Mouse (Mus musculus) stomach, embryonic 15.5 days (tissue): ENCODE measurements around the gene Exosc3. TPM values are rescaled to one million over a fixed set of nuclear protein-coding genes. Genes with fewer than 3 reads are reported as not detected.
A peak's percentile ranks its signal among the peaks of the same experiment; 100 is the strongest.

Experiments used
- ATAC-seq: fragments of 200-750 bp; cut with Nextera tagmentation; 2 replicates; pipeline ENCODE4 v1.8.0; 2017; ENCODE audit warnings: low read depth, moderate number of reproducible peaks, moderate TSS enrichment; ENCODE audit not compliant: insufficient read depth, low FRiP score
- H3K27ac ChIP-seq: fragments of 300-500 bp; sonication (generic); 2 replicates; pipeline ENCODE4 v1.5.1; 2015; ENCODE audit warnings: mild to moderate bottlenecking, inconsistent platforms
- H3K27me3 ChIP-seq: fragments of 300-500 bp; sonication (generic); replicated peaks from 2 replicates; pipeline ENCODE4 v1.6.1; 2015; ENCODE audit warnings: inconsistent platforms
- H3K36me3 ChIP-seq: fragments of 300-500 bp; sonication (generic); 2 replicates; pipeline ENCODE4 v1.6.1; 2015; ENCODE audit warnings: inconsistent platforms
- H3K4me1 ChIP-seq: fragments of 300-500 bp; sonication (generic); 2 replicates; pipeline ENCODE4 v1.6.1; 2015; ENCODE audit warnings: inconsistent platforms
- H3K4me2 ChIP-seq: fragments of 300-500 bp; sonication (generic); 2 replicates; pipeline ENCODE4 v1.6.1; 2015; ENCODE audit warnings: mild to moderate bottlenecking, inconsistent platforms
- H3K4me3 ChIP-seq: fragments of 300-500 bp; sonication (generic); replicated peaks from 2 replicates; pipeline ENCODE4 v1.5.1; 2015; ENCODE audit warnings: inconsistent platforms
- H3K9ac ChIP-seq: fragments of 300-500 bp; sonication (generic); 2 replicates; pipeline ENCODE4 v1.6.1; 2015; ENCODE audit warnings: inconsistent platforms
- H3K9me3 ChIP-seq: fragments of 300-500 bp; sonication (generic); 2 replicates; pipeline ENCODE4 v1.6.1; 2016; ENCODE audit warnings: inconsistent platforms
- WGBS: fragments of 180-500 bp; shearing (Covaris S2); methylation state at CpG from one replicate; pipeline ENCODE4 v1.1.7; 2015; 5-methylcytosine and 5-hydroxymethylcytosine counted together
- polyA plus RNA-seq: library from polyadenylated mRNA; unstranded; fragments of >200 nt; fragmentation: Nextera tagmentation; extraction: Ambion mirVana; gene quantifications from 2 replicates; pipeline ENCODE4 v1.2.1, GENCODE M21; 2015

Gene Exosc3
- polyA plus RNA-seq, 1 experiment from 2014 or later, result 81.8 TPM

GRCm38 (mm10) chr4:45275770-45276169 lies 66.8 kb downstream of the Exosc3 start:
- H3K27ac ChIP-seq, result no peak overlapping the region
- no peaks in the 10 kb centered on the region for H3K9me3 ChIP-seq
- no peaks in the 10 kb centered on the region for H3K27me3 ChIP-seq
- H3K4me2 ChIP-seq, result no peak overlapping the region
- no peak for ATAC-seq
- H3K36me3 ChIP-seq, result no peaks in the 10 kb centered on the region
- 76% methylated on average over 8 of the region's 8 CpGs for WGBS
- no peak overlapping the region for H3K9ac ChIP-seq
- no peak overlapping the region for H3K4me3 ChIP-seq
- no peaks in the 10 kb centered on the region for H3K4me1 ChIP-seq

- peak; percentile 76; the same call in 1 of the 2 replicates for ATAC-seq
- no peaks in the 10 kb centered on the region for H3K4me1 ChIP-seq
- H3K27me3 ChIP-seq, result no peaks in the 10 kb centered on the region
- no peak overlapping the region for H3K4me2 ChIP-seq
- H3K9ac ChIP-seq, result no peak overlapping the region
- no peaks in the 10 kb centered on the region for H3K36me3 ChIP-seq
- H3K27ac ChIP-seq, result no peak overlapping the region
- no peak overlapping the region for H3K4me3 ChIP-seq
- WGBS, result 60% methylated on average over 10 of the region's 10 CpGs
- no peaks in the 10 kb centered on the region for H3K9me3 ChIP-seq
These were observed 71.5 kb downstream of the Exosc3 start for GRCm38 (mm10) chr4:45271041-45271452.

- H3K4me2 ChIP-seq, result no peak overlapping the region
- no peaks in the 10 kb centered on the region for H3K27me3 ChIP-seq
- H3K9ac ChIP-seq, result no peak overlapping the region
- no peak overlapping the region for H3K4me3 ChIP-seq
- no peak for ATAC-seq
- WGBS, result 47% methylated on average over 3 of the region's 3 CpGs
- no peaks in the 10 kb centered on the region for H3K4me1 ChIP-seq
- H3K9me3 ChIP-seq, result no peaks in the 10 kb centered on the region
- H3K27ac ChIP-seq, result no peak overlapping the region
- no peaks in the 10 kb centered on the region for H3K36me3 ChIP-seq
These were observed 74.6 kb downstream of the Exosc3 start for GRCm38 (mm10) chr4:45267883-45268282.

Other genes starting within 250 kb of the Exosc3 start
- gene Tomm5, start 234.6 kb downstream of the Exosc3 start, polyA plus RNA-seq, result 279 and 306 TPM in 2 replicates
- gene Frmpd1, start 157.9 kb downstream of the Exosc3 start, polyA plus RNA-seq, result 0.74 and 0.84 TPM in 2 replicates
- gene Trmt10b, start 45.6 kb downstream of the Exosc3 start, polyA plus RNA-seq, result 14.5 and 14.8 TPM in 2 replicates
- gene Dcaf10, start 631 bp downstream of the Exosc3 start, polyA plus RNA-seq, result 10.7 and 12.4 TPM in 2 replicates
- gene Slc25a51, start 66.0 kb upstream of the Exosc3 start, polyA plus RNA-seq, result 60.7 and 68.7 TPM in 2 replicates
- 5.4 and 5.8 TPM in 2 replicates for gene Shb, start 189.7 kb upstream of the Exosc3 start, polyA plus RNA-seq